Mouse (Mus musculus): ENCODE results near the gene Iqcg. TPM values are rescaled to one million over a fixed set of nuclear protein-coding genes. Genes with fewer than 3 reads are reported as not detected.

The Iqcg gene
- total and polyA plus RNA-seq, 2 experiments from 2014 or later: 2.0 to 4.8 TPM

DNA sequence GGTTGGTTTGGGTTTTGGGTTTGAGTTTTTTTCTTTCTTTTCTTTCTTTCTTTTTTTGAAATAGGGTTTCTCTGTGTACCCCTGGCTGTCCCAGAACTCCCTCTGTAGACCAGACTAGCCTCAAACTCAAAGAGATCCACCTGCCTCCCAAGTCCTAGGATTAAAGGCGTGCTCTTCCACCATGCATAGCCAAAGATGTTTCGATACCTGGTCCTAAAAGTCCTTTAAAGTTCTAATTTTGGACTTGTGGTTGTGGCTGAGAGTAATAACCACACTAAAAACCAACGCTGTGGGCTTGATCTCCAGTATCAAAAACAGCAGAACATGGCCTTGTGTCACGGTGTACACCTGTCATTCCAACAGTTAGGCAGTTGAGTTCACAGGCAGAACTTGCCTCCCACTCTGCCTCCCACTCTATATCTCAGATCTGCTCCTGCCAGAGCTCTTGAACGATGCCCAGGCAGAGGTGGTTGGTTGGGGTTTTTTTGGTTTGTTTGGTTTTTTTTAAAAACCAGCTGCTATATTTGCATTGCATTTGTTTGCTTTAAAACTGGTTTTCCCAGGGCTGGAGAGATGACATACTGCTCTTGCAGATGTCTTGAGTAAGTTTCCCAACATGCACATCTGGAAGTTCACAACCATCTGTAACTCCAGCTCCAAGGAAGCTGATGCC is 38.2 kb downstream of the Iqcg start:
- TF ChIP-seq CTCF (IDR thresholded peaks at IDR 0.05; ENCODE audit: low read depth): no peak
- WGBS: 94% methylated on average over 5 of the region's 5 CpGs

DNA sequence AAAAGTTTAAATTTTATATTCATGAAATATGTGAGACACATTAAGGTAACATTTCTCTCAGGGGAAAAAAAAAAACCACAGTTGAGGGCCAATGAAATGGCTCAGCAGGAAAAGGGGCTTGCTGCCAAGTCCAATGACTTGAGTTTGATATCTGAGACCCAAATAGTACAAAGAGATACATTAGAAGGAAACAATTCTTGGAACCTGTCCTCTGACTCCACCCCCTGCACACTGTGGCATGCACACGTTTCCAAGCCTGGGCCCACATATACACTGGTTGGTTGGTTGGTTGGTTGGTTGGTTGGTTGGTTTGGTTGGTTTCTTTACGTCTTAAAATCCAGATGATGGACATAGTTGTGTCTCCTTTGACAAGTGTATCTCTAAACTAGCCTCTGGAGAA is 40.0 kb downstream of the Iqcg start:
- no peaks in the 10 kb centered on the region for H3K4me1 ChIP-seq (ENCODE audit: insufficient read depth, low read length)
- no peak for DNase-seq (ENCODE audit: low spot score)
- peaks cover 20% of the 10 kb centered on the region; the same call in 1 of the 2 replicates for H3K36me3 ChIP-seq (ENCODE audit: insufficient read depth, low read length)
- no peak for ATAC-seq
- no peak overlapping the region for H3K4me2 ChIP-seq (ENCODE audit: low read depth, low read length)
- no peaks in the 10 kb centered on the region for H3K9me3 ChIP-seq (ENCODE audit: low read length)
- no peak overlapping the region for H3K4me3 ChIP-seq (ENCODE audit: low read length)
- no peak for TF ChIP-seq CTCF (IDR thresholded peaks at IDR 0.05; ENCODE audit: low read depth)
- no peaks in the 10 kb centered on the region for H3K27me3 ChIP-seq (ENCODE audit: insufficient read depth, low read length)
- H3K9ac ChIP-seq (replicated peaks; ENCODE audit: low read length): no peak overlapping the region
- H3K27ac ChIP-seq: no peak overlapping the region
- 93% methylated on average over 2 of the region's 2 CpGs for WGBS

More for the DNA sequence above, 38.2 kb downstream of the Iqcg start:
- Histone ChIP-seq H3K4me1 (ENCODE audit: insufficient read depth, low read length) (no peaks in the 10 kb centered on the region), H3K36me3 (ENCODE audit: insufficient read depth, low read length) (peaks cover 14% of the 10 kb centered on the region; the same call in 1 of the 2 replicates), H3K9me3 (ENCODE audit: low read length) (no peaks in the 10 kb centered on the region), H3K4me3 (ENCODE audit: low read length) (no peak overlapping the region), H3K9ac (replicated peaks; ENCODE audit: low read length) (no peak overlapping the region), H3K27me3 (ENCODE audit: insufficient read depth, low read length) (no peaks in the 10 kb centered on the region), H3K4me2 (ENCODE audit: low read depth, low read length) (no peak overlapping the region), H3K27ac (no peak overlapping the region)
- DNase-seq (ENCODE audit: low spot score) (no peak), ATAC-seq (no peak)

DNA sequence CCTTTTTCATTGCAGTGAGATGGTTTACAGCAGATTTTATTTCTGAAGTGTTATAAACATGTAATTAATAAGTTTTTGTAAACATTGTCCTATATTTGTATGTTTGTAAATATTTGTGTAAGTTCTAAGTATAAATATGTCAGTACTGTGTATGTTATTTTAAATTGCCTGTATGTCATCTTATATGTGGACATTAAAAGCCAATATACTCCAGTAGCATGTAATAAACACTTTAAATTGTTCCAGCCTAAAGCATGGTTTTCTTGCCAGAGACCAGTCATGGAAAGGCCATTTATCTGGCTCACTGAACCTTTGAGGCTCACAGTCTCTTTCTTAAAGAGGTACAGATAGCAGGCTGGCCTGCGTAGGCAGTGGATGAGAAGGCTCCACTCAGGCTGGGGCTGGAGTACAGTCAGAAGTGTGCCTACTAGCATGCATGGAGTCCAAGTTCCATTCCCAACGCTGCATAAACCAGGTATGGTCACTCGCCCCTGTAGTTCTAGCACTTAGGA is 40.6 kb downstream of the Iqcg start:
- Histone ChIP-seq H3K9ac (replicated peaks; ENCODE audit: low read length) (no peak overlapping the region), H3K4me1 (ENCODE audit: insufficient read depth, low read length) (no peaks in the 10 kb centered on the region), H3K36me3 (ENCODE audit: insufficient read depth, low read length) (peaks cover 25% of the 10 kb centered on the region; the same call in 1 of the 2 replicates), H3K4me2 (ENCODE audit: low read depth, low read length) (no peak overlapping the region), H3K4me3 (ENCODE audit: low read length) (no peak overlapping the region), H3K27ac (no peak overlapping the region), H3K27me3 (ENCODE audit: insufficient read depth, low read length) (no peaks in the 10 kb centered on the region), H3K9me3 (ENCODE audit: low read length) (no peaks in the 10 kb centered on the region)
- no peak for TF ChIP-seq CTCF (IDR thresholded peaks at IDR 0.05; ENCODE audit: low read depth)
- DNase-seq (ENCODE audit: low spot score) (no peak), ATAC-seq (no peak)
- 95% methylated on average over 3 of the region's 3 CpGs for WGBS

DNA sequence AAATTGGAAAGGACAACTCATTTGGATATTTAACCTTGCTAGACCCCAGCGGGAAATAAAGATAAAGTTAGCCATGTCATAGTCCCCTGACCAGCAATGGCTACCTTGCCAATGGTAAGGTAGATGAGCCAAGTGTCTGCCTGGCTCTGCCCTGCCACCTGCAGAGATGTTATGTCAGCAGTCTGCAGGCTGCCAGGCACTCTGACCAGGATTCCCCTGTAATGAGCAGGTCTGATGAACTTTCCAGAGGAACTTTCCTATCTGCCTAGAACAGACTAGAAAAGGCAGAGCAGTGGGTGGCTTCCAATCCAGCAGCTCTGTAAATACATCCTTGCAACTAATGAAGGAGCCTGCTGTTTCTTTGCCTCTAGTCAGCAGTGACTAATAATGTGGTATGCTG is 41.1 kb downstream of the Iqcg start:
- no peaks in the 10 kb centered on the region for H3K4me1 ChIP-seq (ENCODE audit: insufficient read depth, low read length)
- no peaks in the 10 kb centered on the region for H3K9me3 ChIP-seq (ENCODE audit: low read length)
- 87% methylated on average over 1 of the region's 1 CpGs for WGBS
- no peak overlapping the region for H3K4me3 ChIP-seq (ENCODE audit: low read length)
- no peak overlapping the region for H3K4me2 ChIP-seq (ENCODE audit: low read depth, low read length)
- no peak overlapping the region for H3K27ac ChIP-seq
- TF ChIP-seq CTCF (IDR thresholded peaks at IDR 0.05; ENCODE audit: low read depth): no peak
- DNase-seq (ENCODE audit: low spot score) (no peak), ATAC-seq (no peak)
- H3K36me3 ChIP-seq (ENCODE audit: insufficient read depth, low read length): peaks cover 31% of the 10 kb centered on the region; the same call in 1 of the 2 replicates
- no peaks in the 10 kb centered on the region for H3K27me3 ChIP-seq (ENCODE audit: insufficient read depth, low read length)
- H3K9ac ChIP-seq (replicated peaks; ENCODE audit: low read length): no peak overlapping the region

DNA sequence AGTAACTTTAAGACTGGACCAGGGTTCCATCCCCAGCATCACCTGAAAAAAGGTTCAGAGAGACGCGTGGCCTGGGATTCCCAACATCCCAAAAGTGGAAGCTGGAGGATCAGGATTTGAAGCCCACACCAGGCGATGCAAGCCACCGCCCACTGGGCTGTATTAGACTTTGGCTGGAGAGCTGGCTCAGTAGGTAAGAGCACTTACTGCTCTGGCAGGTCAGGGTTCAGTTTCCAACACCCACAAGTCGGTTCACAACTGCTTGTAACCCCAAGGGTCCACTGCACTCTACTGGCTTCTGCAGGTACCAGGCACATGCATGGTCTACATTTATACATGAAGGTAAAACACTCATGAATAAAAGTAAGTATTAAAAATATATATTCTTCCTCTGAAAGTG is 42.2 kb downstream of the Iqcg start:
- TF ChIP-seq CTCF (IDR thresholded peaks at IDR 0.05; ENCODE audit: low read depth): no peak
- H3K4me3 ChIP-seq (ENCODE audit: low read length): no peak overlapping the region
- no peaks in the 10 kb centered on the region for H3K27me3 ChIP-seq (ENCODE audit: insufficient read depth, low read length)
- no peak overlapping the region for H3K27ac ChIP-seq
- no peaks in the 10 kb centered on the region for H3K4me1 ChIP-seq (ENCODE audit: insufficient read depth, low read length)
- no peak overlapping the region for H3K4me2 ChIP-seq (ENCODE audit: low read depth, low read length)
- H3K9ac ChIP-seq (replicated peaks; ENCODE audit: low read length): no peak overlapping the region
- no peaks in the 10 kb centered on the region for H3K9me3 ChIP-seq (ENCODE audit: low read length)
- 92% methylated on average over 5 of the region's 5 CpGs for WGBS
- no peak for DNase-seq (ENCODE audit: low spot score)
- H3K36me3 ChIP-seq (ENCODE audit: insufficient read depth, low read length): peaks cover 40% of the 10 kb centered on the region; the same call in 1 of the 2 replicates
- no peak for ATAC-seq

DNA sequence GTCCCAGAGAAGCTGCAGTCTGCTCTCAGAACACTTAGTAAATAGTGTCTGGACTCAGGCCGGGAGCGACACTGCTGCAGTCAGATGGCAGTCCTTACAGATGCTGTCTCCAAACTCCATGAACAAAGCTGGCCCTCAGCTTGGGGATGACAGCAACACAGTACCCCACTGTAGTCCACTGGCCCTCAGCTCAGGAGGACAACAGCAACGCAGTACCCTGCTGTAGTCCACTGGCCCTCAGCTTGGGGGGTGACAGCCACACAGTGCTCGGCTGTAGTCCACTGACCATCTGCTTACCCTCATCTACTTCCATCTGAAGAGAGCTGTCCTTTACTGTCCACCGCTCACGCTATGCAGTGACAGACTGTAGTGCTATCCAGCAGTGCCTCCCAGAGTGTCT is 45.9 kb downstream of the Iqcg start:
- H3K4me2 ChIP-seq (ENCODE audit: low read depth, low read length): no peak overlapping the region
- no peaks in the 10 kb centered on the region for H3K27me3 ChIP-seq (ENCODE audit: insufficient read depth, low read length)
- no peak for TF ChIP-seq CTCF (IDR thresholded peaks at IDR 0.05; ENCODE audit: low read depth)
- ATAC-seq (peak; percentile 71; the same call in 1 of the 2 replicates), DNase-seq (ENCODE audit: low spot score) (peak; percentile 4)
- no peaks in the 10 kb centered on the region for H3K4me1 ChIP-seq (ENCODE audit: insufficient read depth, low read length)
- no peak overlapping the region for H3K4me3 ChIP-seq (ENCODE audit: low read length)
- WGBS: 82% methylated on average over 6 of the region's 6 CpGs
- H3K27ac ChIP-seq: no peak overlapping the region
- H3K36me3 ChIP-seq (ENCODE audit: insufficient read depth, low read length): peaks cover 44% of the 10 kb centered on the region; the same call in 1 of the 2 replicates
- no peaks in the 10 kb centered on the region for H3K9me3 ChIP-seq (ENCODE audit: low read length)
- no peak overlapping the region for H3K9ac ChIP-seq (replicated peaks; ENCODE audit: low read length)

DNA sequence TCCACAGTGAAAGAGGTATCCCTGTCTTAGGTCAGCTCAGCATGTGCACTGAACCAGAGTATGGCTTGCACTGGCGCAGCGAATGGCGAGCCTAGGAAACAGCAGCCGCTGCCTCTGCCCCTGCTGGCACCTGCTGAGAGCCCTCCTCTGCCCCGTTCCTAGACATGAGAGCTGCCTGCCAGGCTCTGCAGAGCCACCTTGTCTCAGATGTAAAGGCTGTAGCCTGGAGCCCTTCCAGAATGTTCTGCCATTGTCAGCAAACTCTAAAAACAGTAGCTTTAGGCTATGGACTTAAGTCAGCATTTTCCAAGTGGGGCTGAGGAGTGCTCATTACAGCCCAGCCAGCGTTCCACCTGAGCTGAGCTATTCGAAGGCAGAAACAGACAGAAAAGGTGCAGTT is 48.6 kb downstream of the Iqcg start:
- Histone ChIP-seq H3K27me3 (ENCODE audit: insufficient read depth, low read length) (no peaks in the 10 kb centered on the region), H3K27ac (no peak overlapping the region), H3K9me3 (ENCODE audit: low read length) (no peaks in the 10 kb centered on the region), H3K4me1 (ENCODE audit: insufficient read depth, low read length) (no peaks in the 10 kb centered on the region), H3K9ac (replicated peaks; ENCODE audit: low read length) (no peak overlapping the region), H3K4me3 (ENCODE audit: low read length) (no peak overlapping the region), H3K4me2 (ENCODE audit: low read depth, low read length) (no peak overlapping the region), H3K36me3 (ENCODE audit: insufficient read depth, low read length) (peaks cover 26% of the 10 kb centered on the region; the same call in 1 of the 2 replicates)
- no peak for TF ChIP-seq CTCF (IDR thresholded peaks at IDR 0.05; ENCODE audit: low read depth)
- ATAC-seq (no peak), DNase-seq (ENCODE audit: low spot score) (peak; percentile 5)
- WGBS: 57% methylated on average over 7 of the region's 7 CpGs

Data from hindbrain, postnatal 0 days (tissue).